Mouse (Mus musculus): ENCODE measurements around the gene Krt80.

Gene Krt80

DNA sequence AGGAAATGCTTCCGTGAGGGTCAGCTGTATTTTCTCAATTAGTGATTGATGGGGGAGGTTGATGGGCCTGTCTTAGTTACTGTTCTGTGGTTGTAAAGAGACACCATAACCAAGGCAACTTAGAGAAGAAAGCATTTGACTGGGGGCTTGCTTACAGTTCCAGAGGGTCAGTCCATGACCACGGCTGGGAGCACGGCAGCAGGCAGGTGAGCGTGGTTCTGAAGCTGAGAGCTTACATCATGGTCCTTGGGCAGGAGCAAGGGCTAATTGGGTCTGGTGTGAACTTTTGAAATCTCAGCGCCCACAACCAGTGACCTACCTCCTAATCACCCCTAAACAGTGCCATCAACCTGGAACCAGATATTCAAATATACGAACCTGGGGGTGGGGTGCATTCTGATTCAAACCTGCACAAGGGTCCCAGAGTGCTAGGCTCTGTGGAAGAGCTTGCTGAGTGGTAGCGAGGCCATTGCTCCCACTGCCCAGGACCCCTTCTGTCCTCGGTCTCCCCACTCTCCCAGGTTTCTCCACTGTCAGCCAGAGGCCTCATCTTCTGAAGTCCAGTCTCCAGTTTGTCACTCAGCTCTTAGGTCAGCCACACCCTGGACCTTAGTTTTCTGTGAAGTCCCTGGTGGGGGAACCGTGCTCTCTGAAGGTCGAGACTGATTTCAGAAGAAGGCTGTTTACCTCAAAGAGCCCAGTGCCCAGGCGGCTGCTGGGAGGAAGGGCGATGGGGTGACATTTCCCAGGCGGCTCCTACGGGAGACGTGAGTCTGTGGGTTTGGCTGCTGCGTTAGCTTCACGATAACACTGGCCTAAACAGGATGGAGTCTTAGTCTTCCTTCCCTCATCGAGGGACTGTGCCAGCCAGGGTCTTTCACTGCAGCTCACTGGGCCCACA is 52.8 kb downstream of the Krt80 start:
- DNase-seq (ENCODE audit: low spot score in 2 of 2) = no peak

DNA sequence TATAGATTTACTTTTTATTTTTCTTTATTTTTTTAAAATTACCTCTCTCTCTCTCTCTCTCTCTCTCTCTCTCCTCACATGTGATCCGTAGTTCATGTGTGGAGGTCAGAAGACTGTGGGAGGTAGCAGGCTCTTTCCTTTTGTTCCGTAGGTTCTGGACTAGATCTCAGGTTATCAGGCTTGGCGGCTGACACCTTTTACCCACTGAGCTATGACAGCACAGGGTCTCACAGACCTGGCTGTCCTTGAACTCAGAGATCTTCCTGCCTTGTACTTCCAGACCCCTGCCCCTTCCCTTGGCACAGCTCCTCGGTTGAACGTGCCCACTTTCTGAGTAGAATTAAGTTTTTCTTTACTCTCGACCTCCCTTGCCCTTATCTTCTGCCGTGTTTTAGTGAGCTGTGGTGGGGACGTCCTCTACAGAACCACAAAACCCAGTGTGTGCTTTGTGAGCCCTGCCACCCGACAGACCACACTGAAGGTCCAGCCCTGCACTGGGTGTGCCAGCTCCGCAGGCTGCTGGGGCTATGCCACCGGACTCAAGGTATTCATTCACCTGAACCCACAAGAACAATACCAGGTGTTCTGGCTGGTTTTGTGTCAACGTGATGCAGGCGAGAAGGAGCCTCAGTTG is 53.6 kb downstream of the Krt80 start:
- no peak for DNase-seq (ENCODE audit: low spot score in 2 of 2)

DNA sequence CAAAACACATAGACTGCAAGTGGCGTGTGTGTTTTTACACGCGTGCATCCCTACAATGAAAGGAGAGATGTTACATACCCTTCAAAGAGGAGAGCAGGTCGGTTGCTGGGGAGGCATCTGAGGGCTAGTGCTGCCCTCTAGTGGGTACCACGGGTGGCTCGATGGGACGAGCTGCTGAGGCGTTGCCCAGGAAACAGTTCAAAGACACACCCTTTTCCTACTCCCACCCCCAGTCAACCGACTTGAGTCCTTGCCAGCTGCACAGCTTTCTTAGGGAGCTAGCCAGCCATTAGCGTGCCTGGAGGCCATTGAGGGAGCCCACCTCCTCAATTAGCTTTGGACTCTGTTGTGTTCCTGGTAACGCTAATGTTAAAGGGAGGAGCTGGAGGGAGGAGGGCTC is 54.1 kb downstream of the Krt80 start:
- DNase-seq (ENCODE audit: low spot score in 2 of 2) = peak; percentile 90 to 93

DNA sequence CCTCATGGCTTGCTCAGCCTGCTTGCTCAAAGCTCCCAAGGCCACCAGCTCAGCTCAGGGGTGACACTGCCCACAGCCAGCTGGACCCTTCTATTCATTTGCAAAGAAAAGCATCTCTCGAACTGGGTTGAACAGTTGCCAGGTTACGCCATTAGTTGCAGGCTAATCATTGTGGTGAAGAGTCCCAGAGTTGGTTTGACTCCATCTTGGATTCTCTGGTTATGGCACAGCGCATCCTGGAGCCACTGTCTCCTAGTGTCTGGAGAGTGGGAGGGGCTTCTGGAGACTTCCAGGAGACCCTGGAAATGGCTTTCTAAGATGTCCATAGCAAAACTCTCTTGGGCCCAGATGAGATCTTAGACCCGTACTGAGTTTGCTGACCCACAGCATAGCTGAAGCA is 54.6 kb downstream of the Krt80 start:
- DNase-seq (ENCODE audit: low spot score in 2 of 2) = no peak

DNA sequence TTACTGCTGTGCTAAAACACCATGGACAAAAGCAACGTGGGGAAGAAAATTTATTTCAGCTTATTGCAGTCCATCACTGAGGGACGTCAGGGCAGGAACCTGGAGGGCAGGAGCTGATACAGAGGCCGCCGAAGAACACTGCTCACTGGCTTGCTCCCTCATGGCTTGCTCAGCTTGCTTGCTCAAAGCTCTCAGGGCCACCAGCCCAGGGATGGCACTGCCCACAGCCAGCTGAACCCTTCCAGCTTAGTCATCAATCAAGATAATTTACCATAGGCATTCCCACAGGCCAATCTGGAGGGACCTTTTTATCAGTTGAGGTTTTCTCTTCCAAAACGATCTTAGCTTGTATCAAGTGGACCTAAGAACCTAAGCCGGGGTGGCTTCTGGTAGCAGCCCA is 58.0 kb downstream of the Krt80 start:
- no peak for DNase-seq (ENCODE audit: low spot score in 2 of 2)

DNA sequence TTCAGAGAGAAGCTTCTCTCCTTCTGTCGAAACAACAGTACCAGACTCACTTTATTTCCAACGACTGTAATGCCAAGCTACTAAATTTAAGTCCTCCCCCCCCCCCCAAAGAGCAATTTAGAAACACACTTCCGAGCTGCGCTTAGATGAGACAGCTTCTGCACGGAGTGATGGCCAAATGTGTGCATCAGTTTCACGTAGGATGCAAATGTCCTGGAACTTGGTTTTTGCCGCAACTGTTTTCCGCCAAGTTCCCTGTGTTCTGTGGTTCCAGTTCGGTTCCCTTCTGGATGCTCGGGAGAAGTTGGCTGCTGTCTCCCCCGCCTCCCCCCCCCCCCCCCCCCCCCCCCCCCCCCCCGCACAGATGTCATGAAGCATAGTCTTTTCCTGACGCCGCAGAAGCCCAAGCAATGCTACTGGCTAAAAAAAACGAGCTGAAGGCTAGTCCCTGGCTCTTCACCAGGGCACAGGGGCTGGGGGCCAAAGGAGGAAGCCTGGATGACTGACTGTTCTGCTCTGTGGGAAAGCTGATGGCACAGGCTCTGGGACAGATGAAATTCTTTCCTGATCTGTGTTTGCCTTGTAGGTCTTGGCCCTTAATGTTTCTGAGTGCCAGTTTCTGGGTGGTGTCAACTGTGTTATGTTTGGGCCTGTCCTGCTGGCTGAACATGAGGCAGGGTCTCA is 58.7 kb downstream of the Krt80 start:
- peak; percentile 46 to 52 for DNase-seq (ENCODE audit: low spot score in 2 of 2)

DNA sequence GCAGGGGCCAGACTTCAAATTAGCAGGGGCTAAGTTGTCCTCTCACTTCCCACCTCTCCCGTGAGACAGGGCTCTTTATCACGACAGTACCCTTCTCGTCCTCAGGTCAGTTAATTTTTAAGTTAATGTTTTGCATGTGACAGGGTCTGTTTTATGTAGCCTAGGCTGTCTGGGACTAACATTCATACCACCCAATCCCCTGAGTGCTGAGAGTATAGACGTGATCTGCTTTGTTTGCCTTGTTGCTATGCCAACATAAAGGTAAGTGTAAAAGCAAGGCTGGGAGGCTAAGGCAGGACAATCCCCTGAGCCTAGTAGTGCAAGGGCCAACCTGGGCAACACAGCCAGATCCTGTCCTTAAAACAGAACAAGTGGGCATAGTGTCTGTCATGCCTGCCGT is 60.5 kb downstream of the Krt80 start:
- DNase-seq (ENCODE audit: low spot score in 2 of 2) = no peak

DNA sequence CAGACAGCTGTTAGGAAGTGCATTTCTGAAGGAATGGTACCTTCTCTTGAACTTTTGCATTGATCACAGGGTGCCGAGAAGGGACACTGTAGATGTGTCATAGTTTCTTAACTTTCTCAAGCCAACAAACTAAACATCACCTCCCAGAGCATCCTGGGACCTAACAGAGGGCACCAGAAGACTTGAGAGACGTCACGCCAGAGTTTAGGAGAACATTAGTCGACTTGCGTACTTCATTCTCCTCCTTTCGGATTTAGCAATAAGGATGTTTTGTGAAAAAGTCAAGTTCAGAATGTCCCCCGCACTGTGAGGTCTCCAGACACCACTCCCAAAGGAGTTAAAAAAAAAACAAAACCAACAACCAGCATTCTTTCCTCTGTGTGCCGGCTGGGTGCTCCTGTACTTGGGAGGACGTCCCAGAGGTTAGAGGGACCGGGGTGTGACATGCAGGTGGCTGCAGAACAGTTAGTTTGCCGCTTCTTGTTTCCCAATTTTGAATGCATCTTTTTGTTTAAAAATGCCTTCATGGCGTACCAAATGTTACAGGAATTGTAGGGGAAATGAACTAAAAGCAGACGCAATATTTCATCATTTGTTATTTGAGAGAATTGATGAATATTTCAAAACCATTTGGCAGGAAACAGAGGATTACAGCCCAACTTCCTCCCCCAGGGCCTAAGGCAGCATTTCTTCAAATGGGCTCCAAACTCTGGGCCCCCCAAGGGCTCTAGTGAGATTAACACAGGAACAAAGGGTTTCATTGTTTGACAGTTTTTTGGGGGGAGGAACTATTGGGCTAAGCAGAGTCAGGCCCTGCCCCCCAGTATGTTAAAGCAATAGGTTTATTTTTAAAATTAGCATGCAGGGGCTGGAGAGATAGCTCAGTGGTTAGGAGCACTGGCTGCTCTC is 61.3 kb downstream of the Krt80 start:
- no peak for DNase-seq (ENCODE audit: low spot score in 2 of 2)

DNA sequence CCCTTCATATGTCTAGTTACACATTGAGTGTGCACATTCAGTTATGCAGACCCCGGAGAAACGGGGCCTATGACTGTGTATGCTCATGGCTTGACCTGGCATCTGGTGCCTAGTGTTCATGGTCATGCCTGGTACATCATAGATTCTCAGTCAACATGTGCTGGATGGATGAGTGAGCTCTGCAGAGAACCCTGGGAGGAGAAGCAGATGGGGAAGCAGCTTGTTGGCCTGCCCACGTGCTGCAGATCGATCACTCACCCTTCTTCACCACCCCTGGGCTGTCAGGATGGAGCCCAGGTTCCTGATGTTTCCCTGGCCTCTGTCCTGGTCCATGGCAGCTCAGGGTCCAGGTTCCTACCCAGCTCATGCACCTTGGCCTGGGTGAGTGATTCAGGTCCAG is 63.5 kb downstream of the Krt80 start:
- no peak for DNase-seq (ENCODE audit: low spot score in 2 of 2)

DNA sequence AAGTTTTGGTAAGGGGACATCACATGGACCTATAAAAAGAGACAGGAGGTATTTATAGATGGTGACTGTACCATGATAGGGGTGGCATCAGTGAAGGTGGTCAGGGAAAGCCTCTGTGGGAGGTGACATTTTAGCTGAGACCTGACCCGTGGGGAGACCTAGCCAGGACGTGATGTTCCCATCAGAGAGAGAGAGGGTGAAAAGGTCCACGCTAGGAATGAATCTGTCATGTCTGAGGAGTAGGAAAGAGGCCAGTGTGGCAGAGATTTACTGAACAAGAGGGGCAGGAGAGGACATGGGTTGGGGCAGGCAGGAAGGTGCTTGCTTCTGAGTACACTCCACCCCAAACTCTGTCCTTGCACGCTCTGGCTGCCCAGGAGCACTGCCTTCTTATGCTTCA is 66.1 kb downstream of the Krt80 start:
- no peak for DNase-seq (ENCODE audit: low spot score in 2 of 2)

DNA sequence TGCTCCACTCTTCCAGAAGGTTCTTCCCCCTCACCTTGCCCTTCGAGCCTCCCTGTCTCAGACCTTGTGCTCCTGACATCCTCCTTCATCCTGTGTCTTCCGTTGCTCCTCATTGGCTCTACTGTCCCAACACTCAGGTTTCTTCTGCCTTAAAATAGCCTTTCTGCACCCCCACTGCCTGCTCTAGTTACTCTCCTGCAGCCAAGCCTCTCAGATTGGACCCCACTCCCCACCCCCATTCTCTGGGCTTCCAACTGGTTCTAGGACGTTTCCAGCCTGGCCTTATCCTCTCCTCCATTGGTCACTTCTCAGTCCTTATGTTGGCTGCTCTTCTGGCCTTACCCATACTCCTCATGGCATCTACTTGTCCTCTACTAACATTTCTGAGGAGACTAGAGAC is 67.8 kb downstream of the Krt80 start:
- DNase-seq (ENCODE audit: low spot score in 2 of 2) = no peak

DNA sequence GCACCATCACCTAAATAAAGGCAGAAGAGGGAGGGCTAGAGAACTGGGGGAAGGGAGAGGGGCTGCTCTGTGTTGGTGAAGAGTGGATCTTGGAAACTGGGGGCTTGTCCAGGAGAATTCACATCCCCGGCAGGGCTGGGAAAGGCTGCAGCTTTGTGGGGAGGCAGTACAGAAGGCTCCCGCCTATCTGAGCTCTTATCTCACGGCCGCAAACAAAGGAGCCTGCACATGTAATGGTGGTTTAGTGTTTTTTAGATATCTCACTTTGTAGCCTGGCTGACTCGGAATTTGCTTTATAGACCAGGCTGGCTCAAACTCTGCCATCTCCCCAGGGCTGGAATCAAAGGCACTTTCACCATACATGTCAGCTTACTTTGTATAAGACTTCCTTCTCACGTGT is 69.8 kb downstream of the Krt80 start:
- no peak for DNase-seq (ENCODE audit: low spot score in 2 of 2)

DNA sequence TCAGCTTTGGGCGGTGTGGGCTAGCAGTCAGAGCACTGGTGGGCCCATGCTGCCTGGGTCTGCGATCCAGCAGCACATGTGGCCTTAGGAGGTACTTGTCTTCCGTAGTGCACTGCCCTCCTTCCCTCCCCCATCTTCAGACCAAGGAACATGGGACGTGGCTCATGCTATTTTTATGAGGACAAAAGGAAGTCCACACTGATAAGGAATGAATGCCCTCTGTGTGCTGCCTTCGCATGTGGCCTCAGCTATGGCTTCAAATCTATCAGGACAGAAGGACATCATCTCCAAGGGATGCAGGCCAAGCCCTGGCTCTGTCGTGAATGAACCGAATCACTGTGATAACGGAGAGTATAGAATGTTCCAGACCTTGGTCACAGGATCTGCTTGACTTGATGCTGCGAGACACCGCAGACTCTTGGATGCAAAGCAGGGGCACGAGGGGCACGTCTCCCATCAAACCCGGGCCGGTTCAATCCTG is 70.4 kb downstream of the Krt80 start:
- DNase-seq (ENCODE audit: low spot score in 2 of 2) = no peak

DNA sequence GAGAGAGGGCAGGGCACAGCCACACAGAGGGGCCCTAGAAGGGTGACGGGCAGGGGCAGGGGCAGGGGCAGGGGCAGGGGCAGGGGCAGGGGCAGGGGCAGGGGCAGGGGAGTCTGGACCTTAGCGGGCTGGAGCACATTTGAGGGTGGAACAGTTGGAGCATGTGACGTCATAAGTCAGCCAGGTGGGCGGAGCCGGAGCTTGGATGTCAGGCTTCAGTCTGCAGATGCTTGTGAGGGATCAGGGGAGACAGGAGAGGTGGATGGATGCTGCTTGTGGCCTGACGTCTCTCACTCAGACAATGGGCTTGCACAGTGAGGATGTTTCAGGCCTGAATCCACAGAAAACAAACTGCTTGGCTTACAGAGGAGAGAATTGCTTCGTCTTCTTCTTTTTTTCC is 71.4 kb downstream of the Krt80 start:
- no peak for DNase-seq (ENCODE audit: low spot score in 2 of 2)

DNA sequence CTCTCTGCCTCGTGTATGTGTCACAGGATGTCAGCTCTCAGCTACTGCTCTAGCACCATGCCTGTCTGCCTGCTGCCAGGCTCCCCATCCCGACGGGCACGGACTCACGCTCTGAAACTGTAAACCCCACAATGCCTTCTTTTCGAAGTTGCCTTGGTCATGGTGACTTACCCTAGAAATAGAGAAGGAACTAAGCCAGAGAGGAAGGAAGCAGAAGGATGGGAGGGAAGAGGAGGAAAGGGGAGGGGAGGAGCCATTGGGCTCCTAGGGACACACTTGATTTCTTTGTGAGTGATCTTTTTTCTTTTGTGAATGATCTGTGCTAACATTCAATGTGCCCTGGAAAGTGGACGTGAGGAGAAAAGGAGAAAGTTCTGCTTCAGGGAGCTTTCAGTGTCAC is 72.0 kb downstream of the Krt80 start:
- DNase-seq (ENCODE audit: low spot score in 2 of 2) = no peak
